Mouse (Mus musculus) spleen, adult 10 weeks (tissue): ENCODE results near the gene Sin3b. TPM values are rescaled to one million over a fixed set of nuclear protein-coding genes. Genes with fewer than 3 reads are reported as not detected.

Experiments used
- polyA plus RNA-seq: library from polyadenylated mRNA; stranded (reverse); fragments of 350-450 nt; fragmentation: Illumina TruSeq; extraction: RNeasy Lipid Tissue Mini Kit (QIAGEN cat#74804); gene quantifications from one replicate; pipeline ENCODE4 v1.2.3, GENCODE M21; 2015; ENCODE audit warnings: low replicate concordance; ENCODE audit not compliant: insufficient read depth

The Sin3b gene
- polyA plus RNA-seq, result 85.2 TPM

DNA sequence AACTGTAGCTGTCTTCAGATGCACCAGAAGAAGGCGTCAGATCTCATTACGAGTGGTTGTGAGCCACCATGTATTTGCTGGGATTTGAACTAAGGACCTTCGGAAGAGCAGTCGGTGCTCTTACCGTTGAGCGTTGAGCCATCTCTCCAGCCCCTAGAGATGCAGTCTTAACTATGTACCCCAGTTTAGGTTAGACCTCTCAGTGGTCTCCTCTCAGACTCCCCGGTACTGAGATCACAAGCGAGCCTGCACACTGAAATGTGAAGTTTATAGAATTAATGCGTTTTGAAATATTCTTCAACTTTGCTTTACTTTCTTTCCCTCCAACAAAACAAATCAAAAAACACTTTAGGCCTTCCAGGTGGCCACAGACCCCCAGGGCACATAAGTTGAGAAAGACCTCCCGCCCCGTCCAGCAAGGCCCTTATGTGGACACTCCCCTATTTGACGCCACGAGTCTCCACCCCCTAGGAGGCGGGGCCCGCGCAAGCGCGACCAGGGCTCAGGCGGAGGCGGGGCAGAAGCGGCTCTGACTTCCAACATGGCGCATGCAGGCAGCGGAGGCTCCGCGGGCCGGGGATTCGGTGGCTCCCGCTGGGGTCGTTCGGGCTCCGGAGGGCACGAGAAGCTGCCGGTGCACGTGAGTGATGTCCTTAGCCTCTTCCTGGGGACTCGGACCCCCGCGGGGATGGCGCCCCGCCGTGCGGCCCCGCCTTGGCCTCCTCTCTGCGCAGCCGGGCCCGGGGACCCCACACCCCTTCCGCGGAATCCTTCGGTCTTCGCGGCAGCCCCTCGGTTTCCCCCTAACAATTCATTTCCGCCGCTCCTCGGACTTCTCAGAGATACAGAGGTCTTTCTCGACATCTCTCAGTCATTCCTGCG lies at the start of gene Sin3b:
Sin3b (plus strand) TSS at position 517 of the 882 bp plus-strand sequence.

DNA sequence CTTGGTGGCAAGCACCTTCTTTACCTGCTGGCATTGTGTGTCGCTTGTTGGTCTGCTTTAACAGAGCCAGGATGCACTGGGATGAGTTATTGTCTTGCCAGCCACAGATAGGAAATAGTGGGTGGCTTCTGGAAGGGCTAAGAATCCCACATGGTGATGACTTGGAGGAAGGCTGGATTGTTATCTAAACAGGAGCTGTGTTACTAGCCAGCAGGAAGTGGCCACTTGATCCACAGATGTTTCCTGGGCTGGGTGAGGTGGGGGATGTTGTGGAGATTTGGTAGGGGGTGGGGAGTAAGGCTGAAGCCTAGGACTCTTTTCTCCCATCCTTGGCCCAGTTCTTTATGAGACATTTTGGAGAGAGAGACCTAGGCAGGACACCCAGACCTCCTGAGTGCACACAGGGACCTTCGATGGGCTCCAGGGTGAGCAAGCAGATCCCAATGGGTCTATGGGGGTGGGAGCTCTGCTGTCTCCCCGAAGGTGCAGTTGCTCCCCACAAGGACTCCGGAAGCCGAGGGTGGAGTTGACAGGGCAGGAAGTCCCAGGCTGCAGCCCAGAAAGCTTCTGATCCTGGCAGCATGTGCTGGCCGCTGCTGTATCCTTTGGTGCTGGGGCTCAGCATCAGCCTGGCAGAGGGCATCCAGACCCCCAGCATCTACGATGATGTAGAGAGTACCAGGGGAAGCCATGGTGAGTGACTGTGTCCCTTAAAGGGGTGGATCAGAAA lies 38.4 kb downstream of the Sin3b start, which contains the start of gene F2rl3:
F2rl3 (plus strand) TSS at position 559 of the 730 bp plus-strand sequence.

Other genes with a start within 250 kb of the Sin3b start
- 26.0 TPM for gene Cherp, start 248.1 kb upstream of the Sin3b start, polyA plus RNA-seq
- gene Slc35e1, start 230.7 kb upstream of the Sin3b start, polyA plus RNA-seq, result 40.6 TPM
- 4.5 TPM for gene Med26, start 175.0 kb upstream of the Sin3b start, polyA plus RNA-seq
- 77.6 TPM for gene Smim7, start 152.2 kb upstream of the Sin3b start, polyA plus RNA-seq
- 3.2 TPM for gene Tmem38a, start 151.2 kb upstream of the Sin3b start, polyA plus RNA-seq
- 0.15 TPM for gene Nwd1, start 76.6 kb upstream of the Sin3b start, polyA plus RNA-seq
- gene F2rl3, start 38.6 kb downstream of the Sin3b start, polyA plus RNA-seq, result 5.8 TPM